Mouse (Mus musculus): Measurements from ENCODE around the gene Nptx1.

The Nptx1 gene

DNA sequence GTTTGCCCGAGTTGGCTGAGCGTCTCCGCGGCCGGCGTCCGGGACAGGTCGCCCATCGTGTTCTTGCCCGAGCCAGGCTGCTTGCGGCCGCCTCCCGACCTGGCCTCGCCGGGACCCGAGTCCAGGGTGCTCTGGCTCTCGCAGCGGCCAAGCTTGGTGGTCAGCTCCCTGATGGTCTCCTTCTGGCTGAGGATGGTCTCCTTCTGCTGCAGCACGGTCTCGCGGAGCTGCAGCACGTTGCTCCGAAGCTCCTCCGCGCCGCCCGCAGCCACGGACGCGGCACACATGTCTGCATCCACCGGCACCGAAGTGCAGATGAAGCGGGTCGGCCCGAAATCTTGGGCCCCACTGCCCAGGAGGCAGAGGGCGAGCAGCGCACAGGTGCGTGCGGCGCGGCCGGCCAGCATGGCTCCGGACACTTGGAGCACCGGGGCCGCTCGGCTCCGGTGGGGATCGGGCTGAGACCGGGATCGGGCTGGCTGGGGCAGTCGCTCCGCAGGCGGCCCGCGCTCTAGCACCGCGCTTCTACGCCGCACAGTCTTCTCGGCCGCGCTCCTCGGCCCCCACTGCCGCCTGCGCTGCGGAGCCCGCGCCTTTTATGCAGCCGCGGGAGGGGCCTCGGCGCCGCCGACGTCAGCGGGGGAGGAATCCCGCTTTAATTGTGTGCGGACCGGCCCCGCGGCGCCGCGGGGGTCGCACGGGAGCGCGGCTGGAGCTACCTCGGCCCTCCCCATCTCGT is at the start of gene Nptx1:
Nptx1 (minus strand) TSS at position 571 of the 739 bp plus-strand sequence.
- no peak for DNase-seq

DNA sequence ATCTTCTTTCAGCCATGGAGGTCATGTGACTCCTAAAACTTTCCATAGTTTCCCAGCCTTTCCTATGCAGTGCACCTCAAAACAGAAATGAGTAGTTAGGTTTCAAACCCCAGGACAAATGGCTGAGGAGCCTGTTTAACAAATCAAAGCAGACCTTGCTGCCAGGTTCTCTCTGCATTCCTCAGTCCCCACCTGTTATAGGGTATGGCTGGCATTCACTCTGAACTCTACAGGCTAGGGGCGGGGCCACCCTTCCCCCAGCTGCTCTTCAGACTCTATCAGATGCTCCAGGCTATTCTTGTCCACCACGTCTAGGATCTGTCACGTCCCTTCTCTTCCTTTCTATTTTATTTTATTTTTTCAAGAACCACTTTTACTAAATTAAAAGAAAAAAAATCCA is 46.4 kb upstream of the Nptx1 start:
- DNase-seq, result no peak

DNA sequence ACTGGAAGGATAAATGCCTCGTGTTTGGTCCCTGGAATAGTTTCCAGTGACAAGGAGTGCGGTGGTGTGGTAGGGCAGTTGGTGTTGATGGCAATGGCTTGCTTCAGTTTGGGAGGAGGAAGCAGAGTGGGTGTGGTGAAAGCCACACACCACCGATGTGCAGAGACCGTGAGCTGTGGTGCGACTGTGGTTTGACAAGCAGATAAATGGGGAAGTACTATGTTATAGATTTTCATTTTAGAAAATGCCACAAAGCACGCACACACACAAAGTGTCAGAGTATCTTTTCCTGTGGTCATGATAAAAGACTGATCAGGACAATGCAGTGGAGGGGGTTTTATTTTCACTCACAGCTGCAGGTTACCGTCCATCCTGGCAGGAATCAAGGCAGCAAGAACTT is 41.7 kb upstream of the Nptx1 start:
- peak; percentile 61 to 65 for DNase-seq

DNA sequence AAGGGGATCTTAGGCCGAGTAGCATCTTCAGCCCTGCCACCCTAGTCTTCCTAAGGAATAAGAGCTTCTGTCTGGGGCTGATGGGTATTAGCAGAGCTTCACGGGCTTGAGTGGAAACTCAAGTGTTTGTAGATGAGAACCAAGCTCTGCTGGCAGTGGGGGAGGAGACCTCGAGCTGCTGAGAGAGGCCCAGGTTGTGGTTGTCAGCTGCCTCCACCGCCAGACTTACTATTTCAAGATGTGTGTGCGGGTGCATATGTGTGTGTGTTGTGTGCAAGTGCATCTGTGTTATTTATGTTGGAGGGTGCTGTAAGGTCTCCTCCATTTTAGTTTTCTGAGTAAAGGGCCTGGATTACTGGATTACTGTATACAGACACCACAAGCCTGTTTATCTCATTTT is 39.6 kb upstream of the Nptx1 start:
- no peak for DNase-seq

DNA sequence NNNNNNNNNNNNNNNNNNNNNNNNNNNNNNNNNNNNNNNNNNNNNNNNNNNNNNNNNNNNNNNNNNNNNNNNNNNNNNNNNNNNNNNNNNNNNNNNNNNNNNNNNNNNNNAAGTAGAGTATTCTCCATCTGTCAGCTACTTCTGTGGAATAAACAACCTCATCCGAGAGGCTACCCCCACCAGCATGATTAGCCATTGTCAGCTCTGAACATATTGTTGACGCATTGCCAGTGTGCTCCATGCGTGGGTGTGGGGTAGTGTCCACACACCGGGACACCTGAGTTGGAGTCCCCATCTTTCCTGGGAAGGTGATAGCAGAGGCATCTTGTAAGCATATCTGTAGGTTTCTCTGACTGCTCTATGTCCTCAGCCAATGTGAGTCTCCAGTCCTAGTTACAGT is 39.0 kb upstream of the Nptx1 start:
- no peak for DNase-seq

DNA sequence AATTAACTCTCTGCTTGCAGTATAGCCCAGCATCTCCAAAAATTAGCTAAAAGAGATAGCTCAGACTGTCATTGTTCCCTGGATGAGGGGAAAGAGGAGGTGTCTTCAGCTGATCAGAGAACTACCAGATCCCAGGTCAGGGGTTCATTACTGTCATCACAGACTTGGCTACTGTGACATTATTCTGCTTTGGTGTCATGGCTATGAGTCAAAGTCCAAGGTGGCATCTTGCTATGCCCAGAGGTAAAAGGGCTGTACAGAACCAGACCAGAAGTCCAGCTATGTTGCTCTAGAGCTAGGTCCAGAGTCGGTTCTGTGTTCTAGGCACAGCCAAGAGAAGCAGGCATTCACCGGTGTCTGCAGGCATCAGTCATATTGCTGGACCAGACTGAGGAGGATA is 30.2 kb upstream of the Nptx1 start:
- DNase-seq, result no peak

DNA sequence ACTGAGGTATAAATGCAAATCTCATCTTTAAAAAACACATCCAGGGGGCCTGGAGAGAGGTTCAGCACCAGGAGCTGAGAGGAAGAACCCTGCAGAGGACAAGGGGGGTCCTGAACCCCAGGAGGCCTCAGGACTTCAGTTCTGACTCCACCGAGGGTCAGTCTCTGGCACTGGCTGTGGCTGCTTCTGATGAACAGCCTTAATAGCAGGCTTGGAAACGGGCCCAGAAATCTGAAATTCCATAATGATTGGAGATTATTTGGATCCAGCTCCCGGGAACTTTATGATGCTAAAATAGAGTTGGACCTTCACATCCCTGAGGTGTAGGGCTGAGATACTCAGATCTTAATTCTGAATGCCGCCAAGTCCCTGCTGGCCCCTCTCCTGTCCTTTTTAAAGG is 29.3 kb upstream of the Nptx1 start:
- no peak for DNase-seq

DNA sequence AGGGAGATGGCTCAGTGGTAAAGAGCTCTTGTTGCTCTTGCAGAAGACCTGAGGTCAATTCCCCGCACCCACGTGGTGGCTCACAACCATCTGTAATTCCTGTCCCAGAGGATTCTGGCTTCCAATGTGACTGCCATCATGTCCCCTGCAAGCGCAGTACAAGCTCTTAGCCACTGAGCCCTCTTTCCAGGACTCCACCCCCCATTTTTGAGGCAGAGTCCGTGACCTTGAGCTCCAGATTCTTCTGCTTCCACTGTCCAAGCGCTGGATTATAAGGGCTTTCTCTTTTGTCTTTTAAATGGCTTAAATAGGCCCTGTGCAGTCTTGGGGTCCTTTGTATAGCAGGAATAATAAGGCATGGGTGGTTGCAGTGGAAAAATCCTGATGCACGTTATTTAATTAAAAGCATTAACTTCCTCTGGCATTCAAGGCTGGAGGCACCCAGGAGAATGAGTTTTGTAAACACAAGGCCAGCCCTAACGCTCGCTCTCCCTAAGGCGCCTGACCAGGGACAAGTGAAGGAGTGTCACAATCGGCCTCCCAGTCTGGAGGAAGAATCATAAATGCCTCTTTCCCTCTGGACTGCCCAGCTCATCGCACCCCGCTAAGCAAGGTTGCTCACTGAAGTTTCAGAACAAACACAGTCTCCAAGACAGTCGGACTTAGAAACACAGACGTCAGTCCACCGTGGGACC is 24.9 kb upstream of the Nptx1 start:
- DNase-seq, result no peak

DNA sequence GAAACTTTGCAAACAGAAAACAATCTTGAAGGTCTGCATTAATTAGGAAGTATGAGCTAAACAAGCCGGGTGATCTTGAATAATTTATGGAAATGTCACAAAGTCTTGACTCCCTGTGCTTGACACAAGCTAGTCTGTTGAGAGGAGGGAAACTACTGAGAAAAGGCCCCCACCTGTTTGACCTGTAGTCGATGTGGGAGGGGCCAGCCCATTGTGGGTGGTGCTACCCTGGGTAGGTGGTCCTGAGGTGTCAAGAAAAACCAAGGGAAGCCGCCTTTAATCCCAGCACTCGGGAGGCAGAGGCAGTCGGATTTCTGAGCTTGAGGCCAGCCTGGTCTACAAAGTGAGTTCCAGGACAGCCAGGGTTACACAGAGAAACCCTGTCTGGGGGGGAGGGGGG is 18.6 kb upstream of the Nptx1 start:
- DNase-seq, result no peak

DNA sequence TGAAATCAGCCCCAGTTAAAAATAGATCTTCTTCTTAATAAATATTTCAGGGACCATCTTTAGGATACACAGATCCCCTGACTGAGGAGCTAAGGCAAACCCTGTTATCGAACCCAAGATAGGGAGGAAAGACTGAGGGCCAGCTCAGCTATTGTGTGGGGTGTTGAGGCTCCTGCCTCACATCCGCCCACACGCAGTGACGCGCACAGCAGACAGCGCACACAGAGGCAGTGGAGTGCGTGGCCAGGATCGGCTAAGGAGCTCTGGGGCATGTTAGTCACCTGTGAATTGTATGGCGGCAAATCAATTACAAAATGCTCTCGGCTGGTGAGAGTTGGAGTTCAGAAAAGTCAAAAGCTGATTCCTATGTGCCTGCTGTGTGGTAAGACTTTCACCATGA is 18.1 kb upstream of the Nptx1 start:
- no peak for DNase-seq

DNA sequence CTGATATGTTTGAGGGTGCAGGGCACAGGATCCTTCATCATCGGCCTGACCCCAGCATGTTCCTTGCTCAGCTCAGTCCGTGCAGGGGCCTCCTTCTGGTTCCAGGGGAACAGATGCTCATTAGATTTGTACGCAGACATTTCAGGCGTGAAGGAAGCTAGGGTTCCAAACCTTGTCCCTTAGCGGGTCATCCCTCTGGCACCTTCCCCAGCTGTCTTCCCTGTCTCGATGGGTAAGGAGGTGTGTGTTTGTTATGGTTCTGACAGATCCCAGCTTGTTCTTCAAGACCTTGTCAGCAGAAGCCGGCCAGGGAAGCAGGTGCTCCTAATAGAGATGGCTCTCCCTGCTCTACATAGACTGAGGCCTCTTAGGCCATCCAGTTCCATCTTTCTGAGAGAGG is 17.5 kb upstream of the Nptx1 start:
- DNase-seq, result no peak

DNA sequence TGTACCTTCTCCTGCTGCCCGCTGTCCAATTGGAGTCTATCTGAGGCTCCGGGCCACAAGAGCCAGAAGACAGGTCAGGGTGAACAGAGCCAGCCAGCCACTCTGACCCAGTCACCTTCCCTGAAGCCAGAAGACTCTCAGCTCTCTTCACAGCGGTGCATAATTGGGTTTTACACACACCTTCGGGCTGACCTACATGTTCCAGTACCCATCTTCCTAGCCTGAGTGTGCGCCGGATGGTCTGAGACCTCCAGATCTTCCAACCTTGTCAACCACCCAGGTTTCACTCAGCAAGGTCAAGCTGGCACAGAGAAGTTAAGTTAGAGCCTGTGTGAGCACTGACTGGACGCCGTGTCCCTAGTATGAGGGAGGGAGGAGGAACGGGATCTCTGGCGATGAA is 16.8 kb upstream of the Nptx1 start:
- DNase-seq, result no peak

DNA sequence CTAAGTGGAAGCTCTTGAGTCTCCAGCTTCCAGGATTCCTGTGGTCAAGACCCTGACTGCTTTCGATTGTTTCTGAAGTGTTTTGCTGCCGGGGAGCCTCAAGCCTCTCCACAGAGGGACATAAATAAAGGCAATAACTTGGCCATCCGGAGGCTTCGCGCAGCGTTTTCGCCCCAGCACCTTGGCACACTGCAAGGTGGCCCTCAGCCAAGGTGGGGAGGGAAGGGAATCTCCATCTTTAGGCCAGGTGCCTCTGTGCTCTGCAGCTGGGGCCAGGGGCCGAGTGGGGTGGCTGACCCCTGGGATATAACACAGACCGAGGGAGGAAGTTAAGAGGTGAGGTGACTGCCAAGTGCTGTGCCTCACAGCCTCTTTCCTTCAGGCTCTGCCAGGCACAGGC is 15.6 kb upstream of the Nptx1 start:
- no peak for DNase-seq

DNA sequence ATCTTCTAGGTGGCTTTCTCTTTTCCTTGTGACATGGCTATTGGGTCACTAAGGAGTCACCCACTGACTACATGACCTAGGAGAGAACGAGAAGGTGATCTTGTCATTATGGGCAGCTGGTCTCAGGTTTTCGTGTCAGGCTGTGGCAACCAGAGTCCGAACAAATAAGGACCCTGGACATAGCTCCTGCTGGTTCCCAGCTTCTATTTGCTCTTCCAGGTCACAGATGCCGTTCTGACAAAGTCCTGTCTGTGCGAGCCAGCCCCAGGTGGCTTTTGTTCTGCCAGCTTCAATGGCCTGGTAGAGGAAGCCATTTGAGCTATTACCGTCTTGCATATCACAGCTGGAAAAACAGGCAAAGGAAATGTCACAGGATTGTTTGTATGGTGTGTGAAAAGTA is 14.7 kb upstream of the Nptx1 start:
- no peak for DNase-seq

DNA sequence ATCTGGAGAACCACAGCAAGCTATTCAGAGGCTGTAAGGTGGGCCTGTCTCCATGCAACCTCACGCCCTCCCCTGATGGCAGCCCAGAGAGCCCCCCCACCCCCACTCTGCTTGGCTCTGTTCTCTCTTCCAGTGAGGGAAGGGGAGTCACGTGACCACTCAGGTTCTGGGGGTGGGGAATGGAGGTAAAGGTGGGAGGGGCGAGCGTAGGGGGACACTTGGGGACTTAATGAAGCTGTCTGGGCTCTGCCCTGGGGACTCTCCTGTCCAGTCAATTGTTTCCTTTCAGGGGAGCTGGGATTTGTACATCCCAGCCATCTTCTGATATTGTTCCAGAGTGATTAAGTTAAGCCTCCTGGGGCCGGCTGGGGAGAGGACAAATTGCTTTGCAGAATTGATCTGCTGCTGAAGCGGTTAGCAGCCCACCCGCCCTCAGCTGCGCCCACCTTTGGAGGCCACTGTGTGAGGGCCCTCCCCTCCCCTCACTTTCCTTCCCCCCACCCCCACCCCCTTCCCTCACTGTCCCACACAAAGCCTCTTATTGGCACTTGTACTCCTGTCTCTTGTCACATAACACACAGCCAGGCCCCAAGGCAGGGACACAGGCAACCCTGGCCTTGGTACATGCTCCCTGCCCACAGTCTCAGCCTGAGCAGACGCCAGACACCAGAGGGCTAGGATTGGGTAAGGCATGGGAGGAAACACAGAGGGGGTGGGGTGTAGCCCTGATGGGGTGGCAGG is 11.5 kb upstream of the Nptx1 start:
- DNase-seq, result no peak

DNA sequence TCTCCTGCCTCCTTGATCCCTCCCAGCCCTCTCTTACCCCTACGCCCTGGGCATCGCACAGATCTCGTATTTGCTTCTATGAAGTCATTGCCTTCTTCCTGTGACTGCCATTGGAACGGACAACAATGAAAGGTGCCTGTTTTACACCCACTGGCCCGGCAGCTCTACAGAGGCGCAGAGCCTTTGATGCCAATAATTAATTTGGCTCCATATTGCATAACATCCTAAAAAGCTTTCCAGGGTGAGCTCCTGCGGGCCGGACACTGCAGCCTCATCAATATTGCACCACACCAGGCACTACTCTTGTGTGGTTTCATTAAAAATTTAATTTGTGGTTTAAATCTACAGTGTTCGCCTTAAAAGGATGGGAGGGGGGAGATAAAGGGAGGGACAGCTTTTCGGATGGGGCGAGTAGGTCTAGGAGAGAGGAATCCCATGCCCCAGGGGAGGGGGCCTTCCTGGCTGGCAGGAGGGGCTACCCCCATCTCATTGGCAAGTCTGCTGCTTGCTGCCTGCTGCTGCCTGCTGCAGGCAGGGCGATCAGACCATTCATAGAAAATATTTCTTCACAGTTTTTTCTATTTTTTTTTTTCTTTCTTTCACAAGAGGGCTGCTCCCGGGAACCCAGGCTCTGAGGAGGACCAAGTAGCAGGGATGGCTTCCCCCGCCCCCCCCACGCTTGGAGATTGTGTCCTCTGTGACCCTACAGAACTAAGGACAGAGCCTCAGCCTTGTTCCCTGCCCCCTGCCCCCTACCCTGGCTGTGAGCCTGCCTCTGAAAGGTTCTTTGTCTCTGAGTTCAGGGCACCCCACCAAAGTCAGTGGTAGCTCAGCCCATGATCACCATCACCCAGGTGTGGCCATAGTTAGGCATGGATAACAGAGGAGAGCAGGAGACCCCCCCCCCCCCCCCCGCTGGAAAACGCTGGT is 10.7 kb upstream of the Nptx1 start:
- DNase-seq, result no peak

DNA sequence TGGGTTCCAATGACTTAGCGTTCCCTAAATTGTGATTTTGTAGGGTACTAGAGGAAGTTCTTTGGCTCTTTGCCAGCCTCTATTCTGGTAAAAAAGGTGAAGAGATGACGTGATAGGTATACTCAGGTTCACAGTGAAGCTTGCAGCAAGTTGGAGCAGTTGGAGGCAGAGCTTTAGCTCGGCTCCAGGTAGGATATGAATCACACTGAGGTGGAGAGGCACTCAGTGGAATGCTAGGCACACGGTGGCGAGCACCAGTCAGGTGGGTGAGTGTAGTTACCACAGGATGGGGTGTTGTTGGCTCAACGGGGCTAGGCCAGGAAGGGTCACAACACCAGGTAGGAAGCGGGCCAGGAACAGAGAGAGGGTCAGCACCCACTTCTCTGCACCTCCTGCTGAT is 7.6 kb upstream of the Nptx1 start:
- no peak for DNase-seq

DNA sequence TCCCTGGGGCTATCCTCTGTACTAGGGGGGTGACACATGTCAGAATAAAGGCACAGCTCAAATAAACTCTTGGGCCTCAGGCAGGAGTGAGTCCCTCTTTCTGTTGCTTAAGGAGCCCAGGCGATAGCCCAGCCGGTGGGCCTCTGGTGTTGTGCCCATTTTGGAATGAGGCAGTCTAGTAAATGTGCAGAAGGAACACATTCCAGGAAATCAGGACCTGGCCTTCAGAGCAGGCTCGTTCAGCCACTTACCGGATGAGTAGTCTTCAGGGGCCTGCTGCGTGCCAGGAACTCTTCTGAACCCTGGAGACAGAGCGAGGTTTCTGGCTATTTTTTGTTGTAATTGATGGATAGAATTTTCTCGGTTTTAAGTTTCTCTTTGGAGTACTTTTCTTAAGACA is 7.2 kb upstream of the Nptx1 start:
- DNase-seq, result no peak

DNA sequence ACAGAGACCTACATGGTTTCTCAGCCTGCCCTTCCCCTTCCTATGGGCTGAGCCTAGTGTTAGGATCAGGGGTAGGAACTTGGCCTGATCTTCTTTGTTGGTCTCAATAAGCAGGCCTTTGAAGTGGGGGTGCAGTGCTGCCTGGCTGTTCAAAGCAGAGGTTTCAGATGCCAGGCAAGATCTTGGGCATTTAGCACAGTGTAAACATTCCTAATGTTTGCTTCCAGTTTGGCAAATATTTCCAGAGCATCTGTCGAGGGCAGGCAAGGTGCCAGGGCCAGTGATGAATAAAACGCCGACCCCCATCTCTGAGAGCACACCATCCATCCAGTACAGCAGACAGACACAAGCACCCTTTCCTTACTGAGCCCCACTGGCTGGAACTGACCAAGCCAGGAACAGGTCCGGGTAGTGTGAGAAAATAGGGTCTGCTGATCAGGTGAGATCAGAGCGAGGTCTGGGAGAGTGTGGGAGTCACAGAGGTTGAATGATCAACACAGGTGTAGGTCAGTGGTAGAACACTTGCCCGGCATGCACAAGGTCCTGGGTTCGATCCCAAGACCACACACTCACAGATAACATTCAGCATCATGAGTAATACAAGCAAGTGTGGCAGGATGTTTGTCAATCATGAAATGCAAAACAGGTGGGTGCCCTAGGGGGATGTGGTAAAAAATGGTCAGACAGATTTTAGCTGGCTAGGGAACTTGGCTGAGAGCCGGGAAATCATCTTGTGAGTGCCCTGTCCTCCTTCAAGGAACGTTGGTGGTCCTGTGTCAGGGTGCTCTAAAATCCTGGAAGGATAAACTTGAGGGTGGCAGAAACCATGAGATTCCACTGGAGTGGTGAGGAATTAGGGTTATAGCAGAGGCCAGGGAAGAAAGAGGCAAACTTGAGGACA is 5.6 kb upstream of the Nptx1 start:
- peak in 1 of 2 experiments; percentile 30 for DNase-seq

DNA sequence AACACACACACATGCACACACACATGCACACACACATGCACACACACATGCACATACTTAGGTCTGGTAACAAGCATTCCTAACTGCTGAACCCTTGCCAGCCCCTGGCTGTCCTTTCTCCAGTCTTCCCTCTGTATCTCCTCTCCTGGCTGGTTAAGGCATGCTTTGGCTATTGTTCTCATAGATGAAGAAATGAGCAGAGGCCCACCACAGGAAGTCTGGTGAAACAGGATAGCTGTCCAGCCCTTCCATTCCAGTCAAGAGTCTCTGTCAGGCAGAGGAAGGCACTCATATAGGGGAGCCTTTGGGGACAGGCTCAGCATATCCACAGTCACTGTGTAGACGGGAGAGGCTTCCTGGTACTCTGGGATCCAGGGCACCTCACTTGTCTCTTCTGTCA is 4.7 kb upstream of the Nptx1 start:
- DNase-seq, result no peak

DNA sequence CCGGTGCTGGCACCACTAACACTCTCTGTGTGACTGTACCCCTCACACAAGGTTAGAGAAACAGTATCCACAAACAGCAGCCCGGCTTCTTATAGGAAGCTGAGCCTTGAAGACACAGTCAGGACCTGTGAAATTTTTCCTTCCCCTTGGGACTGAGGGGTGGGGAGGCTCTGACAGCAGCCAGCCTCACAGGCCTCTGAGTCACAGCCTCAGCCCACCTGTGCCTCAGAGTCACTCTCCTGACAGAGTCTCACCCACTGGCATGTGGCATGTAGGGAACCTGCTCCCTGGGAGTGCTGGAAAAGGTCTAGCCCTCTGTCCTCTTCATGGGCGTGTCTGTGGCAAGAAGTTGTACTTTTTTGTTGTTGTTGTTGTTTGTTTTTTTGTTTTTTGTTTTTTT is 3.9 kb upstream of the Nptx1 start:
- no peak for DNase-seq

Measured in B cell, adult 2 months (primary cell).